Mouse (Mus musculus) embryonic fibroblast, embryonic 13.5 days (primary cell): Measurements from ENCODE around the gene Nup107. TPM values are rescaled to one million over a fixed set of nuclear protein-coding genes. Genes with fewer than 3 reads are reported as not detected.

Source experiments
- H3K27ac ChIP-seq: 2 replicates; pipeline ENCODE4 v1.5.1; 2012; ENCODE audit warnings: low read length, control low read depth, inconsistent platforms; ENCODE audit not compliant: insufficient read depth
- H3K4me1 ChIP-seq: 2 replicates; pipeline ENCODE4 v1.6.1; 2011; ENCODE audit warnings: low read length; ENCODE audit not compliant: control insufficient read depth, insufficient read depth
- H3K4me3 ChIP-seq: 2 replicates; pipeline ENCODE4 v1.5.1; 2011; ENCODE audit warnings: mild to moderate bottlenecking, control low read depth, low read length; ENCODE audit not compliant: insufficient read depth
- CTCF ChIP-seq: IDR thresholded peaks from 2 replicates; pipeline ENCODE4 v1.5.1; 2011; ENCODE audit warnings: mild to moderate bottlenecking, control low read depth, low read length, moderate library complexity, borderline replicate concordance; ENCODE audit not compliant: insufficient read depth
- POLR2A ChIP-seq: IDR thresholded peaks from 2 replicates; pipeline ENCODE4 v1.6.1; 2011; ENCODE audit warnings: low read depth, mild to moderate bottlenecking, control low read depth, low read length, moderate library complexity
- polyA plus RNA-seq: library from polyadenylated mRNA; stranded (reverse); fragments of >200 nt; gene quantifications from 2 replicates; pipeline ENCODE4 v1.2.4, GENCODE M21; 2011; ENCODE audit warnings: low read depth; ENCODE audit not compliant: missing spikeins, insufficient read length

The Nup107 gene
- polyA plus RNA-seq, 1 experiment: 70.3 TPM

- no peak overlapping the region for H3K27ac ChIP-seq
- H3K4me1 ChIP-seq: no peaks in the 10 kb centered on the region
- TF ChIP-seq CTCF: peak; percentile 65; the same call in 1 of the 2 replicates
- no peak for TF ChIP-seq POLR2A
- H3K4me3 ChIP-seq: no peak overlapping the region
Measured at GRCm38 (mm10) chr10:117731244-117732101, 61.0 kb downstream of the Nup107 start.

- Histone ChIP-seq H3K27ac (no peak overlapping the region), H3K4me1 (no peaks in the 10 kb centered on the region), H3K4me3 (no peak overlapping the region)
- TF ChIP-seq POLR2A: no peak
- TF ChIP-seq CTCF: no peak
Measured at GRCm38 (mm10) chr10:117730637-117731203, 61.8 kb downstream of the Nup107 start.

- Histone ChIP-seq H3K4me3 (no peak overlapping the region), H3K27ac (no peak overlapping the region), H3K4me1 (no peaks in the 10 kb centered on the region)
- TF ChIP-seq CTCF: no peak
- no peak for TF ChIP-seq POLR2A
Measured at GRCm38 (mm10) chr10:117730140-117730539, 62.4 kb downstream of the Nup107 start.

- TF ChIP-seq CTCF: no peak
- no peak for TF ChIP-seq POLR2A
- Histone ChIP-seq H3K27ac (no peak overlapping the region), H3K4me3 (no peak overlapping the region), H3K4me1 (no peaks in the 10 kb centered on the region)
Measured at GRCm38 (mm10) chr10:117729139-117729814, 63.2 kb downstream of the Nup107 start.

- Histone ChIP-seq H3K27ac (no peak overlapping the region), H3K4me1 (no peaks in the 10 kb centered on the region), H3K4me3 (no peak overlapping the region)
- TF ChIP-seq CTCF: no peak
- TF ChIP-seq POLR2A: no peak
Measured at GRCm38 (mm10) chr10:117728574-117728973, 63.9 kb downstream of the Nup107 start.

- TF ChIP-seq CTCF: no peak
- no peak for TF ChIP-seq POLR2A
- H3K4me1 ChIP-seq: no peaks in the 10 kb centered on the region
- no peak overlapping the region for H3K4me3 ChIP-seq
- no peak overlapping the region for H3K27ac ChIP-seq
Measured at GRCm38 (mm10) chr10:117727518-117728110, 64.9 kb downstream of the Nup107 start.

- Histone ChIP-seq H3K4me3 (no peak overlapping the region), H3K27ac (no peak overlapping the region), H3K4me1 (no peaks in the 10 kb centered on the region)
- no peak for TF ChIP-seq POLR2A
- TF ChIP-seq CTCF: no peak
Measured at GRCm38 (mm10) chr10:117726888-117727385, 65.6 kb downstream of the Nup107 start.

GRCm38 (mm10) chr10:117726350-117726749 lies 66.2 kb downstream of the Nup107 start:
- no peak for TF ChIP-seq CTCF
- TF ChIP-seq POLR2A: no peak
- H3K4me3 ChIP-seq: no peak overlapping the region
- H3K27ac ChIP-seq: no peak overlapping the region
- peaks cover 4% of the 10 kb centered on the region; the same call in 1 of the 2 replicates for H3K4me1 ChIP-seq

GRCm38 (mm10) chr10:117725671-117726070 lies 66.8 kb downstream of the Nup107 start:
- TF ChIP-seq CTCF: no peak
- no peak for TF ChIP-seq POLR2A
- Histone ChIP-seq H3K27ac (no peak overlapping the region), H3K4me1 (peaks cover 4% of the 10 kb centered on the region; the same call in 1 of the 2 replicates), H3K4me3 (no peak overlapping the region)
